Mouse (Mus musculus): ENCODE data around the gene Ccdc85c. TPM values are rescaled to one million over a fixed set of nuclear protein-coding genes. Genes with fewer than 3 reads are reported as not detected.

The Ccdc85c gene
- total RNA-seq, 2 experiments from 2014 or later, result 0.04 to 0.11 TPM

DNA sequence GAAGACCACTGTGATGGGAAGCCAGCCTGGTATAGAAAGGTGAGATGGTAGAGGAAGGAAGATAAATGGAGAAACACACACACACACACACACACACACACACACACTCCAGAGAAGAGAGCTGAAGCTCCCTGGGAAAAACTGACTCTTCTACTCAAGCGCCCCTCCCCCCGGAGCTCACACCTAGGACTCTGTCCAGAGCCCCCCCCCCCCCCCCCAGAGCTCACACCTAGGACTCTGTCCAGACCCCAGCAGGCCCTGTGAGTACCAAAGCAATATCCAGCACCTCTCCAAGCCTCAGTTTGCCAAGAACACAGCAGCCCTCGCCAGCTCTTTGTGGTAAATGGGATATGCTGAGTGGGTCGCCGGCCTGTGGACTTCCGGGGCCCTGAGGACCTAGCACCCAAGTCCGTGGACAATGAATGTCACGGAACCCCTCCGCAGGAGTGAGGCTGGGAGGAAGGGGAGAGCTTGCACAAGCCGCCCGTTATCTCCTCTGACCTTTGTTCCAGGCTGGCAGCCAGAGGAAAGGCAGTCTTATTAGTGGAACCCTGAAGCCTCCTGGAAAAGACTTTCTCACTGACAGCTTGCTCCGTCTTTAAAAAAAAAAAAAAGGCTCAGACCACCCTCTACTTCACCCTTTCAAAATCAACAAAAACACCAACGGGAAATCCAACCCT is 4.8 kb downstream of the Ccdc85c start:
- no peak for ATAC-seq (ENCODE audit: poor library complexity, severe bottlenecking)

DNA sequence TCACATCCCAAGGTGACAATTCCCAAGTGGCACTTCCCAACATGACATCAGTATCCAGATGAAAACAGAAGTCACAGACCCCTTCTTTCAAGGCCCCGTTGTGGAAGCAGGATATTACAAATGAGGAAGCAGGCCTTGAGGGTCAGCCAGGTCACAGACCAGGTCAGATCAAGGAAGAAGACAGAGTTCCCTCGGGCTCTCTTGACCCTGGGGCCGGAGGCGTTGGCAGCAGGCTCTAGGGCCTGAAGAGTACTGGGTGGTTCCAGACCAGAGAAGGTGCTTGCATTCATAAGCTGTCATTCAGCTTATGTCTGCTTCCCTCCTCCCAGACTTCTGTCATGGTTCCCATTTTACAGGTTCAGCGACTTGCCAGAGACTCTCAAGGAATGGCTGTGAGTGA is 5.5 kb downstream of the Ccdc85c start:
- no peak for ATAC-seq (ENCODE audit: poor library complexity, severe bottlenecking)

DNA sequence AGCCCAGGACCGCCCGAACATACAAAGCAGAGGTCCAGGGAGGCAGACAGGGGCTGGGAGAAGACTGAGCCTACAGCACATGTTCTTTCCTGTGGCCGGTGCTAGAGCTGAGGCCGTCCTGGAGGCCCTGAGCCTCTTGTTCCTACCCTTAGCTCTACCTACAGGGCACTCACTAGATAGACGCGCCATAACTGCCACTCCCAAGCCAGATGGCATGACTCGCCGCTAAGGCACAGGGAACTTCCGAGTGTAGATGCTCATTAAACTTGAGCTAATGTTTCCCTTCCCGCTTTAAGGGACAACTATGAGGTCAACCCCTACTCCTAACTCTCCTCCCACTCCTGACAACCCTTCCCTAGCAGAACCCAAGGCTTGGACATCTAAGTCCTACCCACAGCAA is 6.3 kb downstream of the Ccdc85c start:
- ATAC-seq (ENCODE audit: poor library complexity, severe bottlenecking), result no peak

DNA sequence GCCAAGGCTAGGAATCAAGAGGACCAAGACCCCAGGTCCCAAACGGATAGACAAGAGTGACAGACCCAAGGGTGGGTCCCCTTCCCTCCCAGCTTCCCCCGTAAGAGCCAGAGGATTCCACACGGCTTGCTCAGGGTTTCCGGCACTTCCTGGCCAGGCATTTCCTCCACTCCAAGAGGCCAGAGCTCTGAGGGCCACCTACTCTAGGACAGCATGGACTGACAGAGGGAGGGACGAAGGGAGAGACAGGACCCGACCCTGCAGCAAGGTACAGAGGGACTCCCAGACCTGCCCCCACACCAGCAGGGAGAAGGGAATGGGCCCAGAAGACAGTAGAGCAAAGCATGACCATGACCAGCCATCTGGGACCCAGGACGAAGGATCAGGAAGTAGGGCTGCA is 7.6 kb downstream of the Ccdc85c start:
- no peak for ATAC-seq (ENCODE audit: poor library complexity, severe bottlenecking)

DNA sequence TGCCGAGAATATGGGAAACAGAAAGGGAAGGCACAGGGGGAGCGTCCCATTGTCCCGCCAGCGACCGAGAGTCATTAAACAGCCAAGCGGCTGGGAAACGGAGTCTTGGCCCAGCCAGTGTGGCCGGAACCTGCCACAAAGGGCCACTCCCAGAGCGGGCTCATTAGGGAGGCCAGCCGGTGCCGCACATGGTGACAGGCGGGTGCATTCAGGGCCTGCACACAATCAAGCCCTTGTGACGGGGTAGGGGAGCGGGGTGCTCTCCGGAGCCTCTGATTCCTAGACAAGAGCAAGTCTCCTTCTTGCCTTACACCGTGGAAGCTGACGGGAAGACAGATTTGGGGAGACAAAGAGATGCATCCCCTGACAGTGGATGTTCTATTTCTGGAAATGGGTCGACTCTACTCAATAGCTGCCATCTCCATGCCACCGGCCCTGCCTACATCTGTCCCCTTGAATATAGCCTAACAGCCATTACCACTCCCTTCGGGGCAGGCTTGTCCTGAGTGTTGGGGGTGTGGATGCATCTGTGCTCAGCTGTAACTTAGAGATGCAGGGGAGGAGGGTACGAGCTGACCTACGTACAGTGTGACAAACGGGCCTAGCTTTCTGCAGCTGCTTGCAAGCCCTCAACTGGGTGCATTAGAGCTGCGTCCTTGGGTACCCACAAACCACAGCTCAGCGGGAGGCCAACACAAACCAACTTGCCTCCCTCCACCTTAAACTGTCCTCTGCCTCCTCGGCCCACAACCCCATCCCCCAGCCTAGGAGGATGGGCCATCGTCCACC is 9.2 kb downstream of the Ccdc85c start:
- no peak for ATAC-seq (ENCODE audit: poor library complexity, severe bottlenecking)

DNA sequence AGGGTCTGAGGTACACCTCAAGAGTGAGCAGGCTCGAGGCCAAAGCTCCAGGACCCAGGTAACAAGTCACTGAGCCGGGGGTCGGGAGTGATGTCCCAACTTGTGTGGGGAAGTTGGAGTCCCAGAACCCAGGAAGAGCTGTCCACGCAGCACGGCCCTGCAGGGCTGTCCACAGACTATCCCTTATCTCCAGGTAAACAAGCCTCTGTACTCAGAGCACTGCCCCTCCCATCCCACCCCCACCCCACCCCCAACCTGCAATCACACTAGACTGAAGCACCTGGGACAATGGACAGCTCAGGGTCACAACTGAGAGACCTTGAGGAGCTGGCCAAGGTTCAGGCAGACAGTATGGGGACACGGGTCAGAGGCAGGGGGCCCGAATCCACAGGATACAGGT is 10.3 kb downstream of the Ccdc85c start:
- ATAC-seq (ENCODE audit: poor library complexity, severe bottlenecking), result no peak

DNA sequence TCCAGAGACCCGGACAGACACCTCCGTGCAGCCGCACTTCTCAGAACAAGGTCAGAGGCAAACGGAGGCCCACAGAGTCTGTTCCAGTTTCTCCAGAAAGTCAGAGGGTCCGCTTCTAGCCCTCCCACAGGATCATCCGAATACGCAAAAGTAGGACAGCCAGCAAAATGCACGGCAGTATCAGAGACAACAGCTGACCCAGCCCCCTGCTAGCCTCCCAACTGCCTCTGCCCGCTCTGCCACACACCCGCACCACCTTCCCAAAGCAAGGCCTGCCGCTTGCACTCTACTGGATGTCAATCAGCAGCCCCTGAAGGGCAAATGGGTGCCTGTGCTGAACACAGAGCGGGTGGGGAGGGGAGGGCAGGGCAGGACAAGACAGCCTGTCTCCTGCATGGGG is 14.3 kb downstream of the Ccdc85c start:
- no peak for ATAC-seq (ENCODE audit: poor library complexity, severe bottlenecking)

DNA sequence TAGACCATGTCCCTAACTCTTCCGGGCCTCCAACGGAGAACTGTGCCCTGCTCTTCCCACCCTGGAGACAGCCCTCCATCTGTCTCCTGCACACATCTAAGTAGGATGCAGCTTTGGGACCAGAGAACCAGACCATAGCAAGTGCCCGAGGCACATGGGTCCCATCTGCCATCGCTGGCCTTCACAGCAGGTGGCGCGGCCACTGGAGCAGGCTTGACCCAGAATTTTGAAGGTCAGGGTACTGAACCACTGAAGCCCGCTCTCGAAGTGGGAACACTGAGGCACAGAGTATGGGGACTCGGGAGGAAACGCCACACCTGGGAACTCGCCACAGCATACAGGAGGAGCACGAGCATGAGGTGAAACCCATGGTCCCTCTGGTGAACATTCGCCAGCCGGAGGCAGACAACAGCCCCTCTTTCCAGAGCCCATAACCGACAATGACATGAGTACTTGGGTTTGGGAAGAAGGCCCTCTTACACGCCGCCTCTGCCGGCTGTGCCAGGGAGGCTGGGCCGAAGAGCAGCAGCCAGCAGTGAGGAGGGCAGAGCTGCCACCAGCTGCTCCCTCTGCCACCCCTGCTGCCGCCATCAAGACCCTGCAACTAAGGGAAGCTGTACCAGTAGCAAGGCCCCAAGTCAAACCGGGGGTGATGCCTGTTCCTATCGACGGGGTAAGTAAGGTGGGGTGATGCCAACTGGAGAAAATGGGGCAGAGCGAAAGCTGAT is 15.7 kb downstream of the Ccdc85c start:
- no peak for ATAC-seq (ENCODE audit: poor library complexity, severe bottlenecking)

DNA sequence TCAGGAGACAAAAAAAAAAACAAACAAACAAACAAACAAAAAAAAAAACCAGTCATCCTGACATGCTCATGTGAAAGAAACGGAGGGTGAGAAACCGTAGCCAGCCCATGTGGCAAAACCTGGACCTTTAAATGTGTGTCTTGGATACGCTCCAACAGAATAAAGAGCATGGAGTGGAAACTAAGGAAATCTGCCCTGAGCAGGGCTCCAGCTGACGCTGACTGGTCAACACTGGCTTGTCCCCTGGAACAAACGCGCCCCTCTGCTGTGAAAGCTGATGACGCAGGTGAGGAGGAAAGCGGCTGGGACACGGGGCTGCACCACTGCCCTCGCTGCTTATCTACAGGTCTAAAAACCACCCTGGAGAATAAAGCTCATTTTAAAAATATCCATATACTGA is 18.5 kb downstream of the Ccdc85c start:
- no peak for ATAC-seq (ENCODE audit: poor library complexity, severe bottlenecking)

DNA sequence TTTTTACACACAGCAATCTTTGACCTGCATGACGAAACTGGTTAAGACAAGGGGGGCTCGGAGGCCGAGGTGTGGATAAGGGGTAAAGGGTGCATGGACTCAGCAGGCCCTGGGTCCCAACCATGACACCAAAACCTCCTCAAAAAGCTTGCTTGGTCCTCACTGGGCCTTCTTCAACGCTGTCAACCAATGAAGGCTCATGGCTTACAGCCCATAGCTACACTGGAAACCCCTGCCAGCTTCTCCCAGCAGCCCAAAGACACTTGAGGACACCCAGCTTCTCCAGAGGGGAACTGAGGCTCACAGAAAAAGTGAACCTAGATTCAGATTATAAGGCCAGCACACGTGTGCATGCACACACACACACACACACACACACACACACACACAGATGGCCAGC is 19.3 kb downstream of the Ccdc85c start:
- ATAC-seq (ENCODE audit: poor library complexity, severe bottlenecking), result no peak

DNA sequence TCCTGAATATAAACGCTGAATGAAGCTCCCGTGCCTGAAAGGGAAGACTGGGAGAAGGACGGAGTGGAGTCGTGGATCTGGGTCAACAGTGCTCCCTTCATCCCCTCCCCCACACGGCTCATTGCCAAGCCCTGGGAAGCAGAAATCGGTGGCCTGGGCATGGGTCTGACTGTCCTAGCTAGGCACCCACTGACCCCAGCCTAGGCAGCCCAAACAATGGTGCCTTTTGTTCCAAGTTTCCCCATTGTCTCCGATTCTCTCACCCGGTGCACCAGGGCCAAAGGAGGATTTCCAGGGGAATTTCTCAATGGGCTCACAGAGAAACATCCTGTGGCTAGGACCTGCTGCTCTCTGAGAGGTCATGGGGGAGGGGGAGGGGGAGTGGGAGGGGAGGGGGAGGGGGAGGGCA is 19.7 kb downstream of the Ccdc85c start:
- ATAC-seq (ENCODE audit: poor library complexity, severe bottlenecking), result no peak

DNA sequence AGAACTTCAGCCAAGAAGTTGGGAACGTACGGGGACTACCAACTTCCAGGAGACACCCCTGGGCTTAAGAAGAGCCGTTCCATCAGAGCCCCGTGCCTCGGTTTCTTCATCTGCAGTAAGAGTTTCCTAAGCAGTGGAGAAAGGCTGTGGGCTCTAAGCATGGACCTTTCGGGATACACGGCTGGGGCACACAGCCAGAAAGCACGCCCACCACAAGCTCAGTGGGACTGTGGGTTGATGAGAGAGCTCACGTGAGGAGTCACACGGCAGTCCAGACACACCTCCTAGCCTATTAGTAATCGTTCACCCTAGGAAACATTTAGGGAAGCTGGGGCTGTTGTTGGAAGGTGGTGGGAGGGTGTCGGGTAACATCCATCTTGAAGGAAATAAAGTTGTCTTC is 22.2 kb downstream of the Ccdc85c start:
- ATAC-seq (ENCODE audit: poor library complexity, severe bottlenecking), result no peak

DNA sequence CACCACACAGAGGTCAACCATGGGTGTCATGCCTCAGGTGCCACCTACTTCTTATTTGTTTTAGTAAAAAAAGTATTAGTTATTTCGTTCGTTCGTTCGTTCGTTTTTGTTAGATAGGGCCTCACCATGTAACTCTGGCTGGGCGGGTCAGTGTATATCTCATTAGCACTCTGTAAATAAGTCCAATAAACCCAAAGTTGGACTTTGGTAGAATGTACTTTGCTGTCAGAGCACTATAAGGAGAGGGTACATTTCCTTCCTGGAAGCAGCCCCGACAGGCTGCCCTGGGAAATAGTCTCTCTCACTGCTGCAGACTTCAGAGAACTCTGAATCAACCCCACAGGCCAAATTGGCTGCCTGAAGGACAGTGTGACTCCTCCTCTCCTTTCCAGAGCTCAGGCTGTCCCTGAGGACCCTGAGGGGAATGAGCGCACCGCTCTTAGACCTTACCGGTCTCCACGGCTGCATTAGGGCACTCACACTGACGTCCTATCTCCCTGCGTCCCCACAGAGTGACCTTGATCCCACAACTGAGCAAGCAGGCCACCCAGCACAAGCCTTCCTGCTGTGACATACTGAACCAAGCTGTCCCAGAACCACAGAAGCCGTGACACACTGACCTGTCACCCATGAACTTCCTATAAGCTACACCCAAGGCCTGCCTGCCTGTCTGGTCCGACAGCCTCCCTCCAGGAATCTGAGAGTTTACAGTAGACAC is 23.2 kb downstream of the Ccdc85c start:
- no peak for ATAC-seq (ENCODE audit: poor library complexity, severe bottlenecking)

DNA sequence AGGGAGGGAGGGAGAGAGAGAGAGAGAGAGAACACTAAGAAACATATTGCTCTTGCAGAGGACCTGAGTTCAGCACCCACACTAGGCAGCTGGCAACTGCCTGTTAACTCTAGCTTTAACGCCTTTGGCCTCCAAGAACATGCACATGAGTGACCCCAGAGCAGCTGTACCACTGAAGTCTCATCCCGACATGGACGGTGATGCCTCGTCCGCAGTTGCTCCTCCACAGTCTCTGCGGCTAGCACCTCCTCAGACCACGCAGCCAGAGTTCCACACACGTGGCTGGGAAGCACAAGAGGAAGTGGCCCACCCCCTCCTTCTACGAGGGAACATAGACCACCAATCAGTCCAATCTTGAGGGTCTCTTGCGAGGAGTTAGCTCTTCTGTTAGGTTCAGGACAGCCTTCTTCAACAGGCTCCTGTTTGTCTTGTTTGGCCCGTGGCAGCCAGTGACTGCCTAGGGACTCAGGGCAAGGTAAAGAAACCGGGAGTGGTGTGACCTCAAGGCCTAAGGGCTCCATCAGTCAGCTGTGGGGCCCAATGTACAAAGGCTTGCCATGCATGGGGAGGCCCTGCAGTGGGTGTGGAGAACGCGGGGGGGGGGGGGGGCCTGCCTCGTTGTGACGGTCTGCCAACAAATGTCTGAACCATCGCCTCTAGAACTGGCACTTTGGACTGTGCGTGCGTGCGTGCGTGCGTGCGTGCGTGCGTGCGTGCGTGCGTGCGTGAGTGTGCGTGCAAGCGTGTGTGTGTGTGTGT is 24.0 kb downstream of the Ccdc85c start:
- ATAC-seq (ENCODE audit: poor library complexity, severe bottlenecking), result no peak

DNA sequence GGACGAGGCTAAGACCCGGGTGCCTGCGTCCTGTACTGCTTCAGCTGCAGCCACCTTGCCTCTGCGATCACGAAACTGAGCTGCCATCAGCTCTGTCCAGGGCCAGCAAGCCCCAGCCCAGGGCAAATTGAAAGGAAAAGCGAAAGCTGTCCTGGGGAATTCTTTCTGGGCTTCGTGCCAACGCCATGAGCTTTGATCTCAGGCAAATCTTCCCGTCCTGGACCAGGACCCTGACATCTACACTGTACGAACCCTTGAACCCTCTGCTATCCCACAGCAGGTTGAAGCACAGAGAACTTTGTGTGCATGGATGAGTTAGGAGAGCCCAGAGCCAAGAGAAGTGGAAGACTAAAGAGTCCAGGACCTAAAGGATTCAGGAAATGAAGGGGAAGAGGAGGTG is 25.7 kb downstream of the Ccdc85c start:
- no peak for ATAC-seq (ENCODE audit: poor library complexity, severe bottlenecking)

DNA sequence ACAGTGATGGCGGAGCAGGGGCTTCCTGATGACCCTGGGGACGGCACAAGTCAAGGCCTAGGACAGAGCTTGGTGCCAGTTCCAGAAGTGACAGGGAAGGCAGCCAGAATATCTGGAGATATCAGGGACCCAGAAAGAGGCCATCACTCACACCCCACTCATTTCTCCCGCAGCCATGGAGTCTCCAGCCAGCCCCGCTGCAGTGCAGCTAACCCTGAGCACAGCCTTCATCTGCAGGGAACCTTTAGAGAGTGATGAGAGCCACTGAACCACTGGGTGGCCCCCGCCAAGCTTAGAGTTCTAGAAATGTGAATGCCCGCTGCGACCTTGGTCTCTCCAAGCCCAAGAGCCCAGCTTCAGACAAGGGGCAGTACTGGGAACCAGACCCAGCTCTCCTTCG is 26.2 kb downstream of the Ccdc85c start:
- no peak for ATAC-seq (ENCODE audit: poor library complexity, severe bottlenecking)

DNA sequence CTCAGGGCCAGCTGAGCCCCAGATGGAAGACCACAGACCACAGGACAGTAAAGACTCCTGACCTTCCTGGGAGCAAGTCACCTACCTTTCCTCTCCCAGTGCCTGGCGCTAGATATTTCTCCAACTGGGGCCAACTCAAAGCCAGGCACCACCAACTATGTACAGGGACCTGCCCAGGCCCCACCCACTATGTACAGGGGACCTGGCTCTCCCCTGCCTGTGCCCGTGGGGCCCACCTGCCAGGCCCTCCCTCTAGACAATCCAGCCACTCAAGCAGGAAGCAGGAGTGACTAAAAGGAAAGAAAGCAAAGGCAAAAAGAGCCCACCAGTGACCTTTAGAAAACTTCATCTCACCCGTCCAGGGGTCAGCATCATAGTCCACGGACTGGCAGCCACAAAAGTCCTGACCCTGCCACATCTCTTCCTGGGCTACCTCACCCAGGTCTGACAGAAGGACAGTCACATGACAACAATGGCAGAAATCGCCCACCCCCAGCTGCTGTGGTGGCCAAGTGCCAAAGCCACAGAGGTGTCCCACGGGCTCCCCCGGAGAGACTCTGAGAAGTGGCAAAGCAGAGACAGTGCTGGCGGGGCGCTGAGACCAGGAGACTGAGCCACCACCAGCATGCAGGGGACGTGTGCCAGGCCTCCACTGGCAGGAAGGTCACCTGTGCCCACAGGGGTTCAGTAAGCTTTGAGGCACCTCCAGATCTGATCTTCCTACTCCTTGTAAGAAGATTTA is 28.3 kb downstream of the Ccdc85c start:
- ATAC-seq (ENCODE audit: poor library complexity, severe bottlenecking), result no peak

DNA sequence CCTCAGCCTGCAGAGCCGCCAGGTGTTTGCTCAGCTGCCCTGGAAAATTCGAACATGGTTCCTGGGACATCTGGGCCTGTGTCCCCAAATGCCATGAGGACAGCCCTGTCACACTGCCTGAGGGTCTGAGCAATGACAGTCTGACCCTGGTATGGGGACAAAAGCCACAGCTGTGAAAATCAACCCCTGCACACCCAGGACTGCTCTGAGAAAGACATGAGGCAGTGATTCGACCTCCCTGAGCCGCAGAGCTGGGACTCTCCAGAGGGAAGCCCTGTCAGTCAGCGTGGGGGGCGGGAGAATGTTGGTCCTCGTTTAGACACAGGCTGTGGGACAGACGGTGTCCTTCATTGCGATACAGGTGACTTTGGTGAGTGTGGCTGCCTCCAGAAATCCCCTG is 29.6 kb downstream of the Ccdc85c start:
- no peak for ATAC-seq (ENCODE audit: poor library complexity, severe bottlenecking)

DNA sequence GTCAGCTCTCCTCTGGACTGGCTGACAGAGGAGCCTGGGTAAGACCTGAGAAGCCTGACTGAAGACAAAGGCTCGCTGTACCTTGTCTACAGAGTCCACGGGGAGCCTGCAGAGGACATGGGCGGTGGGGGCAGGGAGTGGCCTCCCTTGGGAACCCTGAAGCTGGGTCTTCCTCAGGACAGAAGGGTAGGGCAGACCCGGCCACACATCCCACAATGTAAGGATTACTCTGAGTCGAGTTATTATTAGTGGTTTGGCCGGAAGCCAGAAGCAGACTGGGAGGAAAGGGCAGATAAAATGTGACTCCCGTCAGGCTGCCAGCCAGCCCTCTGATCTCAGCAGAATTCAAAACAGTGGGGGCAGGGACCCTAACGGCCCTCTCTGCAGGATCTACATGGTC is 30.4 kb downstream of the Ccdc85c start:
- no peak for ATAC-seq (ENCODE audit: poor library complexity, severe bottlenecking)

DNA sequence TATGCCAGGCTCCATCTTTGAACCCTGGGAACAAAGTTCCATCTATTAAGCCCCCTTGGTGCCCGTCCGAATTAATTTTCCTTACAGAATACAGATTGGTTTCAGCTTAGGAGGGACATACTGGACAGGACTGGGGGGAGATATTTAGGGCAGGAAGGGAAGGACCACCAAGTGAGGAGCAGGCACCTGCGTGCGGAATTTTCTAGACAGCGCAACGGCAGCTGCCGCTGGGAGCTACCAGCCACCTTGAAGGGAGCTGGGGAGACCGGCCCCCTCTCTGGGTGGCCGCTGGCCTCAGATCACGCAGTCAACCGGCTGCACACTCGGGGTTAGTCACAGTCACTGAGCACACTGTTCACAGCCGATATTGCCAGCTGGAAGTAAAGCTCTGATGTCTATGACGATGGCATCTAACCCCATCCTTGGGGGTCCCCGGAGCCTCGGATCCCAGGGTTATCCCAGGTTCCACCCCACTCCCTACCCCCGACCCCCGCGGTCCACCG is 32.9 kb downstream of the Ccdc85c start:
- no peak for ATAC-seq (ENCODE audit: poor library complexity, severe bottlenecking)
